Mouse (Mus musculus) limb, embryonic 10.5 days (tissue): ENCODE measurements around the gene Tigd4. TPM values are rescaled to one million over a fixed set of nuclear protein-coding genes. Genes with fewer than 3 reads are reported as not detected.

Experiments used
- DNase-seq: peaks from one replicate; pipeline ENCODE4 v3.0.0-alpha.2; 2017; ENCODE audit warnings: low spot score
- H3K27ac ChIP-seq: fragments of 300-500 bp; sonication (generic); 2 replicates; pipeline ENCODE4 v1.5.1; 2016; ENCODE audit warnings: mild to moderate bottlenecking
- H3K27me3 ChIP-seq: fragments of 300-500 bp; sonication (generic); 2 replicates; pipeline ENCODE4 v1.6.1; 2016; ENCODE audit warnings: low read depth, mild to moderate bottlenecking; ENCODE audit not compliant: poor library complexity, severe bottlenecking
- H3K36me3 ChIP-seq: fragments of 300-500 bp; sonication (generic); 2 replicates; pipeline ENCODE4 v1.6.1; 2016; ENCODE audit warnings: mild to moderate bottlenecking, moderate library complexity
- H3K4me1 ChIP-seq: fragments of 300-500 bp; sonication (generic); 2 replicates; pipeline ENCODE4 v1.6.1; 2016
- H3K4me3 ChIP-seq: fragments of 300-500 bp; sonication (generic); 2 replicates; pipeline ENCODE4 v1.5.1; 2016; ENCODE audit warnings: mild to moderate bottlenecking, moderate library complexity
- H3K9me3 ChIP-seq: fragments of 300-500 bp; sonication (generic); replicated peaks from 2 replicates; pipeline ENCODE4 v1.6.1; 2016; ENCODE audit warnings: mild to moderate bottlenecking
- WGBS: fragments of 180-500 bp; shearing (Covaris S2); methylation state at CpG from one replicate; pipeline ENCODE4 v1.1.7; 2016; 5-methylcytosine and 5-hydroxymethylcytosine counted together
- polyA plus RNA-seq: library from polyadenylated mRNA; unstranded; fragments of >200 nt; fragmentation: Nextera tagmentation; extraction: Ambion mirVana; gene quantifications from 2 replicates; pipeline ENCODE4 v1.2.1, GENCODE M21; 2016

Gene Tigd4
- polyA plus RNA-seq, 1 experiment from 2014 or later: not detected

GRCm38 (mm10) chr3:84619056-84619455 lies 25.7 kb downstream of the Tigd4 start:
- no peak overlapping the region for H3K4me3 ChIP-seq
- no peaks in the 10 kb centered on the region for H3K4me1 ChIP-seq
- H3K27ac ChIP-seq: no peak overlapping the region
- 92% methylated on average over 7 of the region's 7 CpGs for WGBS
- H3K36me3 ChIP-seq: no peaks in the 10 kb centered on the region
- DNase-seq: no peak
- H3K9me3 ChIP-seq: no peaks in the 10 kb centered on the region
- no peaks in the 10 kb centered on the region for H3K27me3 ChIP-seq

GRCm38 (mm10) chr3:84619725-84620124 lies 26.4 kb downstream of the Tigd4 start:
- Histone ChIP-seq H3K4me1 (no peaks in the 10 kb centered on the region), H3K9me3 (no peaks in the 10 kb centered on the region), H3K36me3 (no peaks in the 10 kb centered on the region), H3K4me3 (no peak overlapping the region), H3K27me3 (no peaks in the 10 kb centered on the region), H3K27ac (no peak overlapping the region)
- WGBS: 92% methylated on average over 6 of the region's 6 CpGs
- DNase-seq: no peak

DNA sequence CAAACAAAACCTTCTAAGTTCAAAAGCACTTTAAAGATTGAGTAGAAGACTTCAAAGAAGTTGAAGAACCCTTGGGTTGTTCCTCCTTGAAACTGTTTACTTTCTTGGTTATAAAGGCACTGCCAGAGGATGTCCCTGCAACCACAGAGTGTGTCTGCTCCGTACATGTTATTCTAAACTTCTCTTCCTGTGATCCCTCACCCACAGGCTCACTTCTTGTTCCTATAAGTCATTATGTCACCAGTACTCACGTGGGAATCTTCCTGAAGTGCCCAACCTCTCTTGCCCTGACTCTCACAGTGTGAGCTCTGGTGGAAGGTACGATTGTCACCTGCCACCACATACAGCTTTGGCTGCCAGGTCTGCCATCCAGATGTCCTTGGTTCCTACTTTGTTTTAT lies 28.7 kb downstream of the Tigd4 start:
- Histone ChIP-seq H3K9me3 (no peaks in the 10 kb centered on the region), H3K27me3 (no peaks in the 10 kb centered on the region), H3K4me1 (no peaks in the 10 kb centered on the region), H3K4me3 (no peak overlapping the region), H3K36me3 (no peaks in the 10 kb centered on the region), H3K27ac (no peak overlapping the region)
- DNase-seq: no peak
- 39% methylated on average over 3 of the region's 3 CpGs for WGBS

GRCm38 (mm10) chr3:84631586-84631985 lies 38.2 kb downstream of the Tigd4 start:
- Histone ChIP-seq H3K9me3 (no peaks in the 10 kb centered on the region), H3K27me3 (no peaks in the 10 kb centered on the region), H3K27ac (no peak overlapping the region), H3K4me3 (no peak overlapping the region), H3K36me3 (no peaks in the 10 kb centered on the region), H3K4me1 (no peaks in the 10 kb centered on the region)
- no peak for DNase-seq
- 94% methylated on average over 9 of the region's 9 CpGs for WGBS

GRCm38 (mm10) chr3:84637095-84637494 lies 43.7 kb downstream of the Tigd4 start:
- H3K27me3 ChIP-seq: no peaks in the 10 kb centered on the region
- no peak for DNase-seq
- no peak overlapping the region for H3K4me3 ChIP-seq
- 92% methylated on average over 6 of the region's 6 CpGs for WGBS
- H3K4me1 ChIP-seq: peaks cover 3% of the 10 kb centered on the region; the same call in 1 of the 2 replicates
- no peak overlapping the region for H3K27ac ChIP-seq
- H3K9me3 ChIP-seq: no peaks in the 10 kb centered on the region
- H3K36me3 ChIP-seq: no peaks in the 10 kb centered on the region

DNA sequence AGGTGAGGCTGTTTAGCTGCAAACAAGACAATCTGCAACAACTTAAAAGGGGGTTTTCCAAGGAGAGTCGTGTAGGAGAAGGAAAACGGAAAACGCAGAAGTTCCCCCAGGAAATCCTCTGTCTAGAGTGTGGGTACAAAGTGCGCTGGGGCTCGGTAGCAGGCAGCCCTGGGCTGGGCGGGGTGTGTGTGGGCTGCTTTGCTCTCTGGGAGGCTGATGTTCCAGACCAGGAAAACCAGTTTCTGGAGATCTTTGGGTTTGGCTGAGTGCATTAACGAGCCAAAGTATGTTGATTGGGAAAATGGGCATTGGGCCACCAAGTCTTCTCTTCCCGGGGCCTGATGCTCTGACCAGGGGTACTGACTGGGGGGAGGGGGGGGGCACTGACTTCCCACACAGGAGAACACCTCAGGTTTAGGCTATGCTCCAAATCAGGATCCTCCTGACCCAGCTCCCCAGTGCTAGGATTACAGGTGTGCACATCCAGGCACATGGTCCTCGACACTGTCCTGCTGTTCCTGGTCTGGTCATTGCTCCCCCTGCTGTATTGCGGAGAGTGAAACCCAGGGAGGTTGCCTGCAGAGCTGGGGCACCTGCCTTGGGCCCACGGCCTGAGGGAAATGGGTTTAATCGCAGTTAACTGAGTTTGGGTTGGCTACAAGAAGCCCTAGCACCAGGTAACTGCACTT lies 44.7 kb downstream of the Tigd4 start:
- Histone ChIP-seq H3K4me1 (peaks cover 3% of the 10 kb centered on the region; the same call in 1 of the 2 replicates), H3K36me3 (no peaks in the 10 kb centered on the region), H3K27me3 (no peaks in the 10 kb centered on the region), H3K27ac (no peak overlapping the region), H3K9me3 (no peaks in the 10 kb centered on the region), H3K4me3 (no peak overlapping the region)
- 69% methylated on average over 12 of the region's 12 CpGs for WGBS
- no peak for DNase-seq

GRCm38 (mm10) chr3:84638858-84639257 lies 45.5 kb downstream of the Tigd4 start:
- no peak for DNase-seq
- Histone ChIP-seq H3K9me3 (no peaks in the 10 kb centered on the region), H3K36me3 (no peaks in the 10 kb centered on the region), H3K4me1 (peaks cover 3% of the 10 kb centered on the region; the same call in 1 of the 2 replicates), H3K27me3 (no peaks in the 10 kb centered on the region), H3K27ac (no peak overlapping the region), H3K4me3 (no peak overlapping the region)
- WGBS: 78% methylated on average over 4 of the region's 4 CpGs

DNA sequence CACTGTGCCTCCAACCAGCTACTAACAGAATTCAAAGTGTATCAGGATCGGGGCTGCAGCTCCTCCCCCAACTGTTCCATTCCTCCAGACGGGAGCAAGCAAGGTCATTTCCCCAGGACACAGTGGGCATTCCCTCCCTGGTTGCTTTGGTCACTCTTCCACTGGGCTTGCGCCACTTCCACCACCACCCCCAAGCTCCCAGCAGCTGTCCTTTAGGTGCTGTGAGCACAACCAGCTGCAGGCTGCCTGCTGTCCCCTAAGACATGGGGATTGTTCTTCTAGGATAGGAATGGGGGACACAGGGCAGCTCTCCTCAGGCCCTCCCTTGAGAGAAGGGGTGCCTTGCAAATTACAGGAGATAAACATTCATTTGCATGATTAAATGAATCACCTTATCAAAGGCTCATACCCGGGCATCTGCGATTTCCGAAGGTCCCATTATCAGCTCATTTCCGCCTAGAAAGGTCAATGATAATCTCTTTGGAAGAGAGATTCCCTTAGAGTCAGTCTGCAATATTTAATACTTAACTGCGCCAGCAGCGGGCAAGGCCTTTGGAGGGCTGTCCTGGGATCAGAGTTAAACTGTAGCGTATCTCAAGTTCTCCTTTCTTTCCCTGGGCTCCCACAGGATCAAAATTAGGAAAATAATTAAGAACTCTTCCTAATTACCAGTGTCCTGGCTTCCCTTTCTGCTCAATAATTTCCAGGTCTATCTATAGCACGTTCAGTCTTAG lies 46.6 kb downstream of the Tigd4 start:
- Histone ChIP-seq H3K4me1 (peaks cover 3% of the 10 kb centered on the region; the same call in 1 of the 2 replicates), H3K36me3 (no peaks in the 10 kb centered on the region), H3K9me3 (no peaks in the 10 kb centered on the region), H3K27me3 (no peaks in the 10 kb centered on the region), H3K4me3 (no peak overlapping the region), H3K27ac (no peak overlapping the region)
- 38% methylated on average over 11 of the region's 11 CpGs for WGBS
- no peak for DNase-seq

DNA sequence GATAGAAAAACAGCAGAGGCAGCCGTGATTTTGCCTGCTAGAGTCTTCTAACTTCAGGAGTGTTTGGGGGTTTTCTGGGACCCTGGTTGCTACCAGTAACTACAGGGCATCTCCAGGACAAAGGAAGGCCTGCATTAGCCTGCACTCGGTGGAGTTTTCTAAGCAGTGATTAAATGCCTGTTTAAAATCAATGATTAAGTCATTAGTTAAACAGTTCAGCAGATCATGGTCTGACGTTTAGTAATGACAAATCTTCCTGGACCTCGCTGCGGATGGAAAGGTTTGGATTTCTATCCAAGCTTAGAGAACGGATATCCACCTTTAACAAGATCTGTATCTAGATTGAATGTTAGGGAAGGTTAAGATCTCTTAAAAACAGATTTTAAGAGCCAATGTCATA lies 47.2 kb downstream of the Tigd4 start:
- no peaks in the 10 kb centered on the region for H3K36me3 ChIP-seq
- no peak overlapping the region for H3K4me3 ChIP-seq
- no peaks in the 10 kb centered on the region for H3K27me3 ChIP-seq
- WGBS: 63% methylated on average over 6 of the region's 6 CpGs
- H3K27ac ChIP-seq: no peak overlapping the region
- no peaks in the 10 kb centered on the region for H3K9me3 ChIP-seq
- peaks cover 3% of the 10 kb centered on the region; the same call in 1 of the 2 replicates for H3K4me1 ChIP-seq
- no peak for DNase-seq

GRCm38 (mm10) chr3:84641391-84641790 lies 48.0 kb downstream of the Tigd4 start:
- peaks cover 3% of the 10 kb centered on the region; the same call in 1 of the 2 replicates for H3K4me1 ChIP-seq
- 95% methylated on average over 2 of the region's 2 CpGs for whole genome bisulfite sequencing

DNA sequence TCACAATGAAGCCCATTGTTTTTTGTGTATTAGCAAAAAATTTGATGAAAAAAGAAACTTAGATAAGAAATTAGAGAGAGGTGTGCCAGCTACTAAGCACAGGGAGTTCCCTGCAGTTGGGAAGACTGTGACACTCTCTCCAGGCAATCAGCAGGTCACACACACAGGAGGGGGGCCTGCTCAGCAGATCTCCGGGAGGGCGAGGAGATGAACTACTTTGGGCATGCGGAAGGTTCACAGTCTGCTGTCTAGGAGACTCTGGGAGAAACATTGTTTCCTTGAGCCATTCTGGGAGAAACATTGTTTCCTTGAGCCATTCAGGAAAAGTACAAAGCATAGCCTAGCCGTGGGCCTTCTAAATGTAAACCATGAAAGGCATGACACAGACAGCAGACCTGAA lies 49.6 kb downstream of the Tigd4 start:
- Histone ChIP-seq H3K27me3 (no peaks in the 10 kb centered on the region), H3K9me3 (no peaks in the 10 kb centered on the region)

More at GRCm38 (mm10) chr3:84641391-84641790, 48.0 kb downstream of the Tigd4 start:
- Histone ChIP-seq H3K27ac (no peak overlapping the region), H3K4me3 (no peak overlapping the region), H3K36me3 (no peaks in the 10 kb centered on the region), H3K27me3 (no peaks in the 10 kb centered on the region), H3K9me3 (no peaks in the 10 kb centered on the region)
- no peak for DNase-seq

DNA sequence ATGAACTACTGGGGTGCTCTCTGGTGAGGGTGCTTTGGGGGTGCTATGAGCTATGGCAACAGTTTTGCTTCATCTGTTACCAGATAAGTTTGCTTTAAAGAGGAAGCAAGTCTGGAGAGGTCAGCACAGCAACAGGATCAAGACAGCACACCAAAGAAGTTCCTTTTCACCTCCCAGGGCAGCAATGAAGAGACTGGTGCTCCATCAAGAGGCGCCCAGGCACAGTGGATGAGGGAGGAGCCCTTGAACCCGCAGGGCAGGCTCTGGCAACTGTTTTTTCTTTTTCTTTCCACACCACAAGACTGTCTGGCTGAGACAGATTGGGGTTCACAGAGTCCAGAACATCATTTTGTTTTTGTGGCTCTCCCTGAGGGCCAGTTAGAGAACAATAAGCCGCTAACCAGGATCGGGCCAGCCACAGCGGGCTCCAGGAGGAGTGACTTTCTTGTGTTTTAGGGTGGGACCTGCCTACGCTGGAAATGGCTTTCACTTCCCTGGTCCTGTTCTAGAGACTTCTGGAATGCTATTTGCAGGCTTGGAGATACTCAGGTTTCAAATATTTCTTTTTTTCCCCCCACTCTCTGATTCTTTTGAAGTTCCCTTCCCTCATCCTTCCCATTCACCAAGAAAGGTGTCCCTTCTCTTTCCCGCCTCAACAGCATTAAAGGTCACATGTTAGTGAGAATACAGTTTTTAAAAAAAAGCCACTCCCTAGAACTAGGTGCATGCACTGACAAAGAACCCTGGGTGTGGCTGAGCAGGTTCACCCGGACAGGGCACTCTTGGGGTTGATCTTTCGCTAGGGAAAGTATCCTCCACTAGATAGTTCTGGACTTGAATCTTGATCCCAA lies 52.0 kb downstream of the Tigd4 start:
- no peak overlapping the region for H3K4me3 ChIP-seq
- no peak overlapping the region for H3K27ac ChIP-seq
- H3K4me1 ChIP-seq: no peaks in the 10 kb centered on the region
- no peak for DNase-seq
- H3K36me3 ChIP-seq: no peaks in the 10 kb centered on the region
- WGBS: 81% methylated on average over 9 of the region's 9 CpGs
- H3K27me3 ChIP-seq: no peaks in the 10 kb centered on the region
- H3K9me3 ChIP-seq: no peaks in the 10 kb centered on the region

More for the DNA sequence above, 49.6 kb downstream of the Tigd4 start:
- H3K36me3 ChIP-seq: no peaks in the 10 kb centered on the region
- no peak overlapping the region for H3K27ac ChIP-seq
- DNase-seq: no peak
- H3K4me3 ChIP-seq: no peak overlapping the region
- peaks cover 3% of the 10 kb centered on the region; the same call in 1 of the 2 replicates for H3K4me1 ChIP-seq
- 74% methylated on average over 4 of the region's 4 CpGs for WGBS

DNA sequence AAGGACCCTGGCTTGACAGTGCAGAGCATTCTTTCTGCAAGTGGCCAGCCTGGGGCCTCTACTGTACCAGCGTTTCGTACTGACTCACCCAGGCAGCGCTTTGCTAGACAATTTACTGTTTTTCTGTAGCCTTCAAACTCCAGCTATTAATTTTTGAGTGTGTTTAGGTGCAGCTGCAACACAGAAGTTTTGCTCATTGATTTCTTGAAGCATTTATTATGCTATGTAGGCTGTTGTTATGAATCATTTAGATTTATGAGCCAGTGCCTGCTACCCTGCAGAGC lies 52.6 kb downstream of the Tigd4 start:
- 92% methylated on average over 3 of the region's 3 CpGs for WGBS
- Histone ChIP-seq H3K4me1 (no peaks in the 10 kb centered on the region), H3K27me3 (no peaks in the 10 kb centered on the region), H3K27ac (no peak overlapping the region), H3K4me3 (no peak overlapping the region), H3K36me3 (no peaks in the 10 kb centered on the region), H3K9me3 (no peaks in the 10 kb centered on the region)
- DNase-seq: no peak
